Mouse (Mus musculus) spleen, adult 2 months (tissue): ENCODE measurements around the gene Arpp21.

ENCODE experiments used
- CTCF ChIP-seq: fragments of 200-500 bp; IDR thresholded peaks from 2 replicates; pipeline ENCODE4 v1.5.1; 2011; ENCODE audit warnings: mild to moderate bottlenecking, inconsistent platforms; ENCODE audit not compliant: insufficient read depth, insufficient read length, insufficient replicate concordance; ENCODE audit errors: extremely low read depth
- POLR2A ChIP-seq: fragments of 200-500 bp; IDR thresholded peaks from 2 replicates; pipeline ENCODE4 v1.6.1; 2011; ENCODE audit warnings: low read depth, low read length, inconsistent platforms

DNA sequence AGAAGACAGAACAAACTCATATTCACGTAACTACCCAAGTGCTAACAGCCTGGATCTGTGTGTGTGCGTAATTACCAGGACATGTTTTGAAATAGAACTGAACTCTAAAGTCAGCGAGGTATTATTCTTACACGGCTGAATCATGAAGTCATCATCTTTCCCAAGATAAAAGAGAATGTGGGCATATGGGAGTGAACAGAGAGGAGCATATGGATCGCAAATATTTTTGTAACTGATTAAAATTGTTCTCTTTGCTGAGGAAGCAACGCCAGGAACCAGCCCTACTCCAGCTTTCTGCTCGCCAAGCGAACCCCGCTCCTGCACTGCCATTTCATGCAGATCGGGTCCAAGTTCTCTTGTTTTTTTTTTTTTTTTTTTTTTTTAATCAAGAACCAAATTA is 46.3 kb downstream of the Arpp21 start:
- TF ChIP-seq POLR2A (no peak), CTCF (no peak)
